Mouse (Mus musculus) midbrain, embryonic 16.5 days (tissue): ENCODE measurements around the gene Marc2. TPM values are rescaled to one million over a fixed set of nuclear protein-coding genes. Genes with fewer than 3 reads are reported as not detected.

Experiments used
- ATAC-seq: fragments of 200-750 bp; cut with Nextera tagmentation; 2 replicates; pipeline ENCODE4 v1.8.0; 2017; ENCODE audit warnings: moderate TSS enrichment
- H3K27ac ChIP-seq: fragments of 300-500 bp; sonication (generic); 2 replicates; pipeline ENCODE4 v1.5.1; 2014; ENCODE audit warnings: mild to moderate bottlenecking, low read length, mixed read lengths
- H3K27me3 ChIP-seq: fragments of 300-500 bp; sonication (generic); 2 replicates; pipeline ENCODE4 v1.6.1; 2014; ENCODE audit warnings: low read depth, low read length, mixed read lengths; ENCODE audit not compliant: control insufficient read depth, insufficient read depth
- H3K36me3 ChIP-seq: fragments of 300-500 bp; sonication (generic); 2 replicates; pipeline ENCODE4 v1.6.1; 2014; ENCODE audit warnings: mild to moderate bottlenecking, low read length, moderate library complexity, mixed read lengths; ENCODE audit not compliant: control insufficient read depth, insufficient read depth
- H3K4me1 ChIP-seq: fragments of 300-500 bp; sonication (generic); 2 replicates; pipeline ENCODE4 v1.6.1; 2014; ENCODE audit warnings: mild to moderate bottlenecking, low read length, mixed read lengths; ENCODE audit not compliant: control insufficient read depth, insufficient read depth
- H3K4me2 ChIP-seq: fragments of 300-500 bp; sonication (generic); 2 replicates; pipeline ENCODE4 v1.6.1; 2014; ENCODE audit warnings: mild to moderate bottlenecking, low read length, mixed read lengths
- H3K4me3 ChIP-seq: fragments of 300-500 bp; sonication (generic); 2 replicates; pipeline ENCODE4 v1.5.1; 2014; ENCODE audit warnings: low read depth, mild to moderate bottlenecking, low read length, moderate library complexity, mixed read lengths
- H3K9ac ChIP-seq: fragments of 300-500 bp; sonication (generic); 2 replicates; pipeline ENCODE4 v1.6.1; 2014; ENCODE audit warnings: low read depth, low read length, mixed read lengths
- H3K9me3 ChIP-seq: fragments of 300-500 bp; sonication (generic); replicated peaks from 2 replicates; pipeline ENCODE4 v1.6.1; 2014; ENCODE audit warnings: mild to moderate bottlenecking, low read length, mixed read lengths; ENCODE audit not compliant: control insufficient read depth, poor library complexity, severe bottlenecking
- WGBS: fragments of 180-500 bp; shearing (Covaris S2); extraction: QIAGEN DNeasy Blood & Tissue Kit; methylation state at CpG from one replicate; pipeline ENCODE4 v1.1.7; 2014; 5-methylcytosine and 5-hydroxymethylcytosine counted together
- polyA plus RNA-seq: library from polyadenylated mRNA; unstranded; fragments of >200 nt; fragmentation: Nextera tagmentation; extraction: Ambion mirVana; gene quantifications from 2 replicates; pipeline ENCODE4 v1.2.1, GENCODE M21; 2015

Gene Marc2
- polyA plus RNA-seq, 1 experiment from 2014 or later, result 97.7 TPM

- 82% methylated on average over 10 of the region's 10 CpGs for WGBS
- no peak overlapping the region for H3K27ac ChIP-seq
- no peaks in the 10 kb centered on the region for H3K4me1 ChIP-seq
- ATAC-seq, result no peak
- H3K36me3 ChIP-seq, result no peaks in the 10 kb centered on the region
- no peaks in the 10 kb centered on the region for H3K9me3 ChIP-seq
- H3K4me2 ChIP-seq, result no peak overlapping the region
- no peaks in the 10 kb centered on the region for H3K27me3 ChIP-seq
- no peak overlapping the region for H3K9ac ChIP-seq
- no peak overlapping the region for H3K4me3 ChIP-seq
Measured at GRCm38 (mm10) chr1:184781286-184782160, 64.7 kb downstream of the Marc2 start.

GRCm38 (mm10) chr1:184778157-184778556 is 68.1 kb downstream of the Marc2 start:
- H3K27ac ChIP-seq, result no peak overlapping the region
- WGBS, result 90% methylated on average over 6 of the region's 6 CpGs
- no peak overlapping the region for H3K4me3 ChIP-seq
- no peaks in the 10 kb centered on the region for H3K9me3 ChIP-seq
- no peak overlapping the region for H3K9ac ChIP-seq
- H3K4me2 ChIP-seq, result no peak overlapping the region
- ATAC-seq, result no peak
- H3K4me1 ChIP-seq, result no peaks in the 10 kb centered on the region
- no peaks in the 10 kb centered on the region for H3K27me3 ChIP-seq
- H3K36me3 ChIP-seq, result no peaks in the 10 kb centered on the region

- no peaks in the 10 kb centered on the region for H3K9me3 ChIP-seq
- ATAC-seq, result no peak
- H3K4me1 ChIP-seq, result no peaks in the 10 kb centered on the region
- H3K4me3 ChIP-seq, result no peak overlapping the region
- no peak overlapping the region for H3K4me2 ChIP-seq
- no peak overlapping the region for H3K27ac ChIP-seq
- 30% methylated on average over 22 of the region's 22 CpGs for WGBS
- H3K36me3 ChIP-seq, result no peaks in the 10 kb centered on the region
- H3K27me3 ChIP-seq, result no peaks in the 10 kb centered on the region
- H3K9ac ChIP-seq, result no peak overlapping the region
Measured at GRCm38 (mm10) chr1:184777061-184777795, 69.0 kb downstream of the Marc2 start.

GRCm38 (mm10) chr1:184775289-184775688 is 71.0 kb downstream of the Marc2 start:
- Histone ChIP-seq H3K27ac (no peak overlapping the region), H3K9ac (no peak overlapping the region)

GRCm38 (mm10) chr1:184771891-184772249 is 74.4 kb downstream of the Marc2 start:
- no peaks in the 10 kb centered on the region for H3K36me3 ChIP-seq
- H3K27me3 ChIP-seq, result no peaks in the 10 kb centered on the region
- WGBS, result 10% methylated on average over 9 of the region's 9 CpGs
- H3K4me1 ChIP-seq, result no peaks in the 10 kb centered on the region
- peak overlapping the region; percentile 9; the same call in 1 of the 2 replicates for H3K4me2 ChIP-seq
- H3K9ac ChIP-seq, result no peak overlapping the region
- H3K9me3 ChIP-seq, result no peaks in the 10 kb centered on the region
- no peak for ATAC-seq
- H3K27ac ChIP-seq, result no peak overlapping the region
- no peak overlapping the region for H3K4me3 ChIP-seq

More at GRCm38 (mm10) chr1:184775289-184775688, 71.0 kb downstream of the Marc2 start:
- Histone ChIP-seq H3K4me3 (no peak overlapping the region), H3K9me3 (no peaks in the 10 kb centered on the region), H3K27me3 (no peaks in the 10 kb centered on the region), H3K4me2 (no peak overlapping the region), H3K4me1 (no peaks in the 10 kb centered on the region), H3K36me3 (no peaks in the 10 kb centered on the region)
- ATAC-seq, result no peak
- 53% methylated on average over 9 of the region's 9 CpGs for WGBS

- Histone ChIP-seq H3K9ac (no peak overlapping the region), H3K27ac (no peak overlapping the region), H3K9me3 (no peaks in the 10 kb centered on the region), H3K4me3 (no peak overlapping the region), H3K4me2 (peak overlapping the region; percentile 27), H3K27me3 (no peaks in the 10 kb centered on the region), H3K36me3 (no peaks in the 10 kb centered on the region), H3K4me1 (no peaks in the 10 kb centered on the region)
- 29% methylated on average over 18 of the region's 18 CpGs for WGBS
- no peak for ATAC-seq
Measured at GRCm38 (mm10) chr1:184771202-184771890, 74.9 kb downstream of the Marc2 start.

- no peak overlapping the region for H3K4me3 ChIP-seq
- H3K4me1 ChIP-seq, result no peaks in the 10 kb centered on the region
- no peak overlapping the region for H3K27ac ChIP-seq
- no peak overlapping the region for H3K9ac ChIP-seq
- WGBS, result 44% methylated on average over 3 of the region's 3 CpGs
- H3K27me3 ChIP-seq, result no peaks in the 10 kb centered on the region
- no peaks in the 10 kb centered on the region for H3K9me3 ChIP-seq
- H3K36me3 ChIP-seq, result no peaks in the 10 kb centered on the region
- H3K4me2 ChIP-seq, result no peak overlapping the region
- no peak for ATAC-seq
Measured at GRCm38 (mm10) chr1:184763866-184764265, 82.4 kb downstream of the Marc2 start.
